Mouse (Mus musculus) G1E (cell line): ENCODE data around the gene Cyp2j5. TPM values are rescaled to one million over a fixed set of nuclear protein-coding genes. Genes with fewer than 3 reads are reported as not detected.

ENCODE experiments used
- ATAC-seq: 2 replicates; pipeline ENCODE4 v1.8.0; 2016; ENCODE audit warnings: mild to moderate bottlenecking; ENCODE audit not compliant: insufficient number of reproducible peaks, poor library complexity, low FRiP score, severe bottlenecking; ENCODE audit errors: extremely low read depth
- DNase-seq: peaks from one replicate; pipeline ENCODE4 v3.0.0; 2012; ENCODE audit warnings: low spot score
- H3K27me3 ChIP-seq: 2 replicates; pipeline ENCODE4 v1.6.1; 2012; ENCODE audit warnings: mild to moderate bottlenecking, low read length, inconsistent platforms; ENCODE audit not compliant: insufficient read depth
- H3K36me3 ChIP-seq: replicated peaks from 2 replicates; pipeline ENCODE3; 2012; ENCODE audit warnings: mild to moderate bottlenecking, inconsistent platforms
- H3K4me1 ChIP-seq: 2 replicates; pipeline ENCODE4 v1.6.1; 2012; ENCODE audit warnings: low read depth, low read length, inconsistent platforms, mixed read lengths; ENCODE audit not compliant: insufficient read depth
- H3K4me3 ChIP-seq: 2 replicates; pipeline ENCODE4 v1.5.1; 2012; ENCODE audit warnings: low read depth, mild to moderate bottlenecking, inconsistent platforms, low read length, moderate library complexity, mixed read lengths
- H3K9me3 ChIP-seq: replicated peaks from 2 replicates; pipeline ENCODE4 v1.6.1; 2012; ENCODE audit warnings: inconsistent platforms
- CTCF ChIP-seq: IDR thresholded peaks from 2 replicates; pipeline ENCODE4 v1.5.1; 2012; ENCODE audit warnings: low read depth, low read length, inconsistent platforms, mixed read lengths
- GATA1 ChIP-seq: IDR thresholded peaks from 2 replicates; pipeline ENCODE4 v1.6.1; 2012; ENCODE audit warnings: borderline replicate concordance, low read length, inconsistent platforms, mixed read lengths
- GATA2 ChIP-seq: IDR thresholded peaks from 2 replicates; pipeline ENCODE4 v1.6.1; 2012; ENCODE audit warnings: low read depth, low read length, inconsistent platforms, borderline replicate concordance
- POLR2AphosphoS5 ChIP-seq: IDR thresholded peaks from 2 replicates; pipeline ENCODE4 v1.6.1; 2012; ENCODE audit warnings: low read depth, low read length, inconsistent platforms; ENCODE audit not compliant: insufficient replicate concordance
- TAL1 ChIP-seq: conservative IDR thresholded peaks from 2 replicates; pipeline ENCODE4 v1.6.1; 2012; ENCODE audit warnings: low read depth, low read length, inconsistent platforms, mixed read lengths
- polyA plus RNA-seq: library from polyadenylated mRNA; stranded (reverse); fragments of >175 nt; gene quantifications from 2 replicates; pipeline ENCODE4 v1.2.3, GENCODE M21; 2012
- total RNA-seq, 2 experiments: library from RNA; stranded (forward) in 1 of 2; stranded (reverse) in 1 of 2; fragments of 200-1000 nt in 1 of 2; fragments of >200 nt in 1 of 2; fragmentation: Nextera tagmentation in 1 of 2; gene quantifications; 2 replicates each; pipeline ENCODE4 v1.2.3; 2014 to 2017

Cyp2j5 gene
- total RNA-seq (2014; fragmentation: Nextera tagmentation): not detected in 2 replicates
- 0.06 TPM in 1 of 2 replicates, not detected in the other for total RNA-seq (2017)
- polyA plus RNA-seq: not detected in 2 replicates

DNA sequence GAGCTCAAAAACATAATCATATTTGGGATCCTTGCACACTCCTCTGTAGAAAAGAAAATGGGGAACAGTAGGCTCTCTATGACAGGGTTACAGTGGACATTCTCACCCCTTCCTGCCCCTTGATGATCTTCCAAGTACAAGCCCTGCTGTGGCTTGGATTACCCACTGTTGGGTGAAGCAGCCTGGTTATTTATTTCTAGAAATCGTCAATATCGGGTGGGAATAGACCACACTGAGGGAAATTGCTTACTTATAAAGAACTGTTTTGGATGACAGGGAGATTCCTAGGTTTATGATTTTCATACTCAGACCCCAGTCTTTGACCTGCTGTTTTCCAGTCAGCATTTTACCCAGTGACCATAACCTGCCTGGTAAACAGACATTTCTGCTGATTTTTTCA lies at the start of gene Cyp2j5:
Gene Cyp2j5, minus strand, starts transcription at position 164 of the 400 bp plus-strand sequence.
- H3K4me1 ChIP-seq: no peaks in the 10 kb centered on the region
- no peak within 1 kb of the TSS for H3K4me3 ChIP-seq
- TF ChIP-seq POLR2AphosphoS5 (no peak), CTCF (no peak), TAL1 (no peak), GATA1 (no peak), GATA2 (no peak)
- no peaks in the 10 kb centered on the region; the same call in 1 of the 2 replicates for H3K9me3 ChIP-seq
- no peaks in the 10 kb centered on the region for H3K27me3 ChIP-seq
- ATAC-seq: no peak
- no peaks in the 10 kb centered on the region for H3K36me3 ChIP-seq
- no peak for DNase-seq

DNA sequence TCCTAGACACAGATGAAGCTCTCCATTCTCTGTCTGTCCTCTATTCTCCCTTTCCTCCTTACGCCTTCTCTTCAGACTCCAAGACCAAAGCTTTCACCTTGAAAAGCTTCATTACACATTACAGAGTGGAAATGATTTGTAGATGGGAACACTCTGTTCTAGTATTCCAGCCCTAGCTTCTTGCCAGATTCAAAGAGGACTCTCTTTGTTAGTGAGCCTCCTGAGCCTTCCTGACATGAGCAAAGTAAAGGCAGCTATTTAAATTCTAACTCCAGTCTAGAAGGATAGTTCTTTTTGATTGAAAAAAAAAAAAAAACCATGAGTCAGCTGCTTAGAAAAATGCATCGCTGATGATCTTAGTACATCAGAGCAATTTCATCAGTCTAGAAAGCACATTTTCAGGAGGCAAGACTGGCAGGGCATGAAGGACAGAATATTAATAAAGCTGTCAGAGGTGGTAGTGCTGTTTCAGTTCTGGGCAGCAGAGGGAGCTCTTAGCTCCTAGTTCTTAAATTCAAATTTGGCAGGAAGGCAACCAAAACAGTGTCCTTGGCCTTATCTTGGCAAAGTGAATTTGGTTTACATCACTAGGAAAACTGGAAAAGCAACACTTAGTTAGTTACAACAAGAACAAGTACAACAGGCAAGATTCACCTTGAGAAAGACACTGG lies 41.5 kb upstream of the Cyp2j5 start:
- Histone ChIP-seq H3K4me1 (no peaks in the 10 kb centered on the region), H3K27me3 (no peaks in the 10 kb centered on the region), H3K9me3 (peaks cover 1% of the 10 kb centered on the region; the same call in 1 of the 2 replicates), H3K4me3 (no peak overlapping the region), H3K36me3 (no peaks in the 10 kb centered on the region)
- TF ChIP-seq GATA2 (no peak), CTCF (no peak), GATA1 (no peak), TAL1 (no peak), POLR2AphosphoS5 (no peak)
- ATAC-seq: no peak
- no peak for DNase-seq

- no peaks in the 10 kb centered on the region for H3K4me1 ChIP-seq
- H3K36me3 ChIP-seq: no peaks in the 10 kb centered on the region
- H3K27me3 ChIP-seq: no peaks in the 10 kb centered on the region
- no peak overlapping the region for H3K4me3 ChIP-seq
- ATAC-seq: no peak
- no peak for DNase-seq
- TF ChIP-seq POLR2AphosphoS5: no peak
- no peak for TF ChIP-seq CTCF
- TF ChIP-seq GATA2: no peak
- TF ChIP-seq TAL1: no peak
- TF ChIP-seq GATA1: no peak
- H3K9me3 ChIP-seq: peaks cover 27% of the 10 kb centered on the region
Measured at GRCm38 (mm10) chr4:96698218-96698561, 34.2 kb upstream of the Cyp2j5 start.

DNA sequence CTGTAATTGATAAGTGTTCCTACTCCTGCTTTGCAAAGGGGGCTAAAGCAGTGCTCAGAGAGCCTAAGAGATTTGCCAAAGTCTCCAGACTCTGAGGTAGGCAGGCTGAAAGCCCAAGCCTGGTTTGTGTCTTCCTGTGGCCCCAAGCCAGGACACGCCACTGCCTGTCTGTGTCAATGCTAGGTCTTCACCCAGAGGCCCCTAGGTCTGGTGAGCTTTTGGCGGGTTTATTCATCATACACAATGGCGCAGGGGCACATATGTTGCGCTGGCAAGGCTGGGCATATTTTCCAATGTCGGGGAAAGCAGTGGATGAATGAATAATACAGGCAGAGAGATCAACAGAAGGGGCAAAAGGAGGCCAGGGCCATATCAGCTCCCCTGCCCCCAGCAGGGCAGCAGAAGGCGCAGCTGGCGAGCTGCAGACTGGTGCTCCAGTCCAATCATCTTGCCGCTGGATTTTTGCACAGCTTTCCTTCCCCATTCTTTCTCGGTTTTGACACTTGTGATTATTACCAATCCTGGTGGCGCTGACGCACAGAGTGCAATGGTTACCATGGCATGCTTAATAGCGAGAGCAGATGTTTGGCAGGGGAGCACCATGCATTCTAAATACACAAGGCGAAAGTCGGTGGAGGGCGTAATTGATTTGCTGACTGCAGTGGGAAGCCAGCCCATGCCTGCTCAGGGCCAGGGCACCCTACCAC lies 33.7 kb upstream of the Cyp2j5 start:
- Histone ChIP-seq H3K4me1 (no peaks in the 10 kb centered on the region), H3K36me3 (no peaks in the 10 kb centered on the region), H3K9me3 (peaks cover 27% of the 10 kb centered on the region), H3K4me3 (no peak overlapping the region), H3K27me3 (no peaks in the 10 kb centered on the region)
- ATAC-seq: no peak
- no peak for TF ChIP-seq GATA2
- no peak for TF ChIP-seq POLR2AphosphoS5
- TF ChIP-seq TAL1: no peak
- TF ChIP-seq CTCF: no peak
- no peak for TF ChIP-seq GATA1
- DNase-seq: no peak

DNA sequence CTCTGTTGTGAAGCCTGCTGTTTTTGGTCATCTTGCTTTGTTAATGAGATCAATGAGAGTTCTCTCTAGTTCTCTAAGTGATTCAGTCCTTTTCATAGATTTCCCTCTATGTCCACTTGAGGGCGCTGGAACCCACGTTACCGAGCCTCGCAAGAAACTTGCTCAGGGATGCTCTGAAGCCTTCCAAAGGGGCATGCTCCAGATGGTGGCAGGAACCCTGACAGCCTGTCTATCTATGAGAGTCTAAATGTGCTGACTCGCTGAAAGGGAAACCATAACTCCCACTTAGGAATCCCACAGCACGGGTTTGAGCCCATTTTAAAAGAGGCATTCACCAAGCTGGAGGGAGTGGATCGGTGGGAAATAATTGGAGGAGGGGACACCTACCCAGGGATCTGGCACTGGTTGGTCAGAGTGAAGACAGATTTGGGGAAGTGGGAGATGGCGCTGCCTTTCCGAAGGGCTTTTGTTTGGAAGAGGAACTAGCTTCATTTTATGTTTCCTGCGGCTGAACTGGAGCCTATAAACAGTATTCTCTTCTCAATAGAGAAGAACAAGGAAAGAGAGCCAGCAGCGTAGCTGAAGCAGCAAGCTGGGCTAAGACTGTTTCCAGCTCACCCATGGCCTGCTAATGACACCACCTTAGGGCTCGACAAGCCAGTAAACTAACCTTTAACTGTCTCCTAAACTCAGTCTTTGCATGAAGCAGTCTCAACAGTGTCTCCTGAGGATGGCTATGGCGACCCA lies 32.8 kb upstream of the Cyp2j5 start:
- no peaks in the 10 kb centered on the region for H3K27me3 ChIP-seq
- no peaks in the 10 kb centered on the region for H3K36me3 ChIP-seq
- peaks cover 27% of the 10 kb centered on the region for H3K9me3 ChIP-seq
- no peak for DNase-seq
- no peak overlapping the region for H3K4me3 ChIP-seq
- ATAC-seq: no peak
- no peaks in the 10 kb centered on the region for H3K4me1 ChIP-seq
- TF ChIP-seq CTCF: no peak
- TF ChIP-seq TAL1: no peak
- no peak for TF ChIP-seq GATA1
- TF ChIP-seq GATA2: no peak
- TF ChIP-seq POLR2AphosphoS5: no peak
